Mouse (Mus musculus) midbrain, embryonic 15.5 days (tissue): ENCODE measurements around the gene Nrf1. TPM values are rescaled to one million over a fixed set of nuclear protein-coding genes. Genes with fewer than 3 reads are reported as not detected.

Experiments
- ATAC-seq: fragments of 200-750 bp; cut with Nextera tagmentation; replicated peaks from 2 replicates; pipeline ENCODE4 v1.8.0; 2017; ENCODE audit warnings: moderate TSS enrichment
- H3K27ac ChIP-seq: fragments of 300-500 bp; sonication (generic); 2 replicates; pipeline ENCODE4 v1.5.1; 2015; ENCODE audit warnings: mild to moderate bottlenecking, inconsistent platforms
- H3K27me3 ChIP-seq: fragments of 300-500 bp; sonication (generic); replicated peaks from 2 replicates; pipeline ENCODE4 v1.6.1; 2015; ENCODE audit warnings: inconsistent platforms
- H3K36me3 ChIP-seq: fragments of 300-500 bp; sonication (generic); replicated peaks from 2 replicates; pipeline ENCODE4 v1.6.1; 2015; ENCODE audit warnings: inconsistent platforms
- H3K4me1 ChIP-seq: fragments of 300-500 bp; sonication (generic); 2 replicates; pipeline ENCODE4 v1.6.1; 2015; ENCODE audit warnings: inconsistent platforms
- H3K4me2 ChIP-seq: fragments of 300-500 bp; sonication (generic); 2 replicates; pipeline ENCODE4 v1.6.1; 2015; ENCODE audit warnings: inconsistent platforms, mild to moderate bottlenecking, moderate library complexity
- H3K4me3 ChIP-seq: fragments of 300-500 bp; sonication (generic); 2 replicates; pipeline ENCODE4 v1.5.1; 2015; ENCODE audit warnings: mild to moderate bottlenecking, inconsistent platforms
- H3K9ac ChIP-seq: fragments of 300-500 bp; sonication (generic); 2 replicates; pipeline ENCODE4 v1.6.1; 2015; ENCODE audit warnings: mild to moderate bottlenecking, inconsistent platforms
- H3K9me3 ChIP-seq: fragments of 300-500 bp; sonication (generic); 2 replicates; pipeline ENCODE4 v1.6.1; 2016; ENCODE audit warnings: inconsistent platforms
- WGBS: fragments of 180-500 bp; shearing (Covaris S2); methylation state at CpG from one replicate; pipeline ENCODE4 v1.1.7; 2015; ENCODE audit warnings: mixed read lengths; 5-methylcytosine and 5-hydroxymethylcytosine counted together
- polyA plus RNA-seq: library from polyadenylated mRNA; unstranded; fragments of >200 nt; fragmentation: Nextera tagmentation; extraction: Ambion mirVana; gene quantifications from 2 replicates; pipeline ENCODE4 v1.2.1, GENCODE M21; 2015

The Nrf1 gene
- 40.0 and 41.2 TPM in 2 replicates for polyA plus RNA-seq

GRCm38 (mm10) chr6:30047271-30048162 lies at the start of gene Nrf1:
Nrf1 (plus strand) TSS chr6:30047988.
- H3K4me1 ChIP-seq = peaks cover 26% of the 10 kb centered on the region
- peak within 1 kb of the TSS; percentile 79 for H3K4me2 ChIP-seq
- under 1% methylated on average over 63 of the region's 78 CpGs for WGBS
- H3K4me3 ChIP-seq = peak within 1 kb of the TSS; percentile 88
- H3K36me3 ChIP-seq = 0 out of 2 replicates have a peak, but pooled peaks cover 1% of the 10 kb centered on the region
- ATAC-seq = peak; percentile 97
- H3K9ac ChIP-seq = peak within 1 kb of the TSS; percentile 90
- no peaks in the 10 kb centered on the region for H3K9me3 ChIP-seq
- peak within 1 kb of the TSS; percentile 100 for H3K27ac ChIP-seq
- H3K27me3 ChIP-seq = no peaks in the 10 kb centered on the region

GRCm38 (mm10) chr6:29998140-29998539 lies 49.6 kb upstream of the Nrf1 start:
- Histone ChIP-seq H3K4me2 (no peak overlapping the region), H3K9me3 (no peaks in the 10 kb centered on the region), H3K4me3 (no peak overlapping the region), H3K36me3 (no peaks in the 10 kb centered on the region), H3K27ac (no peak overlapping the region), H3K27me3 (no peaks in the 10 kb centered on the region), H3K4me1 (no peaks in the 10 kb centered on the region), H3K9ac (no peak overlapping the region)
- 85% methylated on average over 9 of the region's 9 CpGs for WGBS
- ATAC-seq = no peak

DNA sequence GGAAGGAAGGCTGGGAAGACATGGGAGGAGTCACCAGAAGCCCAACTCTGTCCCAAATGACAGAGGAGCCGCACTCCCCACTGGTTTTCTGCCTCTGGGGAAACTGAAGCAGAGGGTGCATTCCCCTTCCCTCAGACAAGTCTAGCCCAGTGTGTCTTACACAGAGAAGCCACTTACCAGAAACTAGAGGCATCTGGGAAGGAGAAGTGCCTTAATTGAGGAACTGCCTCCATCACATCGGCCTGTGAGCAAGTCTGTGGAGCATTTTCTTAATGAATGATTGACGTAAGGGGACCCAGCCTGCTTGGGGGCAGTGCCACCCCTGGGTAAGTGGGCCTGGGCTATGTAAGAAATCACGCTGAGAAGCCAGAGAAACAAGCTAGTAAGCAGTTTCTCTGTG lies 49.0 kb upstream of the Nrf1 start:
- H3K4me2 ChIP-seq = no peak overlapping the region
- H3K9ac ChIP-seq = no peak overlapping the region
- no peak for ATAC-seq
- H3K4me3 ChIP-seq = no peak overlapping the region
- no peaks in the 10 kb centered on the region for H3K27me3 ChIP-seq
- no peaks in the 10 kb centered on the region for H3K9me3 ChIP-seq
- no peak overlapping the region for H3K27ac ChIP-seq
- H3K4me1 ChIP-seq = no peaks in the 10 kb centered on the region
- WGBS = 73% methylated on average over 4 of the region's 4 CpGs
- H3K36me3 ChIP-seq = no peaks in the 10 kb centered on the region

- WGBS = 73% methylated on average over 9 of the region's 9 CpGs
Measured at GRCm38 (mm10) chr6:30002628-30003027, 45.2 kb upstream of the Nrf1 start.

DNA sequence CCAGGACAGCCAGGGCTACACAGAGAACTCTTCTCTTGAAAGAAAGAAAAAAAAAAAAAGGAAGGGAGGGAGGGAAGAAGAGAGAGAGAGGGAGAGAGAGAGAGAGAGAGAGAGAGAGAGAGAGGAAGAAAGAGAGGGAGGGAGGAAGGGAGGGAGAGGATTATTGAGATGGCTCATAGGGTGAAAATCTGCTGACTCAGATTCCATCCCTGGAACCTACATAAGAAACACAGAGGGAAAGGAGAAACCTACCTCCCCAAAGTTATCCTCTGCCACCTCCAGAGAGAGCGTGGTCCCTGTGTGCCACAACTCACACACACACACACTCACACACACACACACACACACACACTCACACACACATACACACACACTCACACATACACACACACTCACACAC lies 41.9 kb upstream of the Nrf1 start:
- ATAC-seq = no peak
- Histone ChIP-seq H3K9ac (no peak overlapping the region), H3K27me3 (no peaks in the 10 kb centered on the region), H3K27ac (no peak overlapping the region), H3K9me3 (no peaks in the 10 kb centered on the region), H3K4me2 (no peak overlapping the region), H3K36me3 (no peaks in the 10 kb centered on the region), H3K4me3 (no peak overlapping the region), H3K4me1 (no peaks in the 10 kb centered on the region)
- 100% methylated on average over 1 of the region's 1 CpGs for WGBS

More at GRCm38 (mm10) chr6:30002628-30003027, 45.2 kb upstream of the Nrf1 start:
- Histone ChIP-seq H3K4me2 (no peak overlapping the region), H3K9ac (no peak overlapping the region), H3K4me1 (no peaks in the 10 kb centered on the region), H3K9me3 (no peaks in the 10 kb centered on the region), H3K27ac (no peak overlapping the region), H3K36me3 (no peaks in the 10 kb centered on the region), H3K27me3 (no peaks in the 10 kb centered on the region), H3K4me3 (no peak overlapping the region)
- no peak for ATAC-seq

DNA sequence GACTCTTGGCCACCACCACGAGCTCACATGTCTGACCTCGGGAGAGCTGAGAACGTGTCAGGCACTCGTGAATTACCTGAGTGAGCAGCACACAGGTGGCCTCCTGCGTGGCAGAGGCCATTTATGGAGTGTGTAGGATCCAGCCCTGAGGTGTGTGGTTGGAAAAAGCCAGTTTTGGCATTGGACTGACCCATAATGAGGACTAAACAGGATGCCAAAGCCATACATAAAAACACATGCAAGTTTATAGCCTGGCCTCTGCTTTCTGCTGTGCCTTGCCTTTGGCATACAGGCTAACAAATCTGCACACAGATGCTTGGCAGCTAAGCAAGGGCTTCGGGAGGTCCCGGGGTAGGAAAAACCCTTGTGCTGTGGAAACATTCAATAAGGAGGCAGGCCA lies 38.6 kb upstream of the Nrf1 start:
- H3K27me3 ChIP-seq = no peaks in the 10 kb centered on the region
- no peaks in the 10 kb centered on the region for H3K4me1 ChIP-seq
- H3K4me2 ChIP-seq = no peak overlapping the region
- H3K9me3 ChIP-seq = no peaks in the 10 kb centered on the region
- no peaks in the 10 kb centered on the region for H3K36me3 ChIP-seq
- no peak overlapping the region for H3K9ac ChIP-seq
- ATAC-seq = no peak
- H3K27ac ChIP-seq = no peak overlapping the region
- no peak overlapping the region for H3K4me3 ChIP-seq
- 84% methylated on average over 7 of the region's 7 CpGs for WGBS

- no peak overlapping the region for H3K4me3 ChIP-seq
- no peak overlapping the region for H3K27ac ChIP-seq
- H3K9ac ChIP-seq = no peak overlapping the region
- no peaks in the 10 kb centered on the region for H3K4me1 ChIP-seq
- H3K9me3 ChIP-seq = no peaks in the 10 kb centered on the region
- H3K27me3 ChIP-seq = no peaks in the 10 kb centered on the region
- no peak for ATAC-seq
- no peak overlapping the region for H3K4me2 ChIP-seq
- WGBS = 70% methylated on average over 2 of the region's 2 CpGs
- H3K36me3 ChIP-seq = no peaks in the 10 kb centered on the region
Measured at GRCm38 (mm10) chr6:30013520-30013919, 34.3 kb upstream of the Nrf1 start.

GRCm38 (mm10) chr6:30014187-30014864 lies 33.5 kb upstream of the Nrf1 start:
- no peaks in the 10 kb centered on the region for H3K9me3 ChIP-seq
- WGBS = 80% methylated on average over 5 of the region's 5 CpGs
- H3K4me1 ChIP-seq = no peaks in the 10 kb centered on the region
- no peaks in the 10 kb centered on the region for H3K36me3 ChIP-seq
- H3K4me3 ChIP-seq = no peak overlapping the region
- no peak overlapping the region for H3K27ac ChIP-seq
- no peaks in the 10 kb centered on the region for H3K27me3 ChIP-seq
- H3K9ac ChIP-seq = no peak overlapping the region
- H3K4me2 ChIP-seq = no peak overlapping the region
- no peak for ATAC-seq

DNA sequence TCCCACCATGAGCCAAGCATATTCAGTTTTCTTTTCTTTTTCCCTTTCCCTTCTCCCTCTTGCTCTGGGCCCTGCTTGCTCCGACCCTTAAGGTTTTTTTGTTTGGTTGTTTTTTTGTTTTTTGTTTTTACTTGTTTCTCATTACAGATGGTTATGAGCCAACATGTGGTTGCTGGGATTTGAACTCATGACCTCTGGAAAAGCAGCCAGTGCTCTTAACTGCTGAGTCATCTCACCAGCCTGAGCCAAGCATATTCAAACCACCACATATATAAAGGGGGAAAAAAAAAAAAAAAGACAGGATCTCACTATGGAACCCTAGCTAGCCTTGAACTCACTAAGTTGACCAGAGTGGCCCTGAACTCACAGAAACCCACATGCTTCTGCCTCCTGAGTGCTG lies 26.5 kb upstream of the Nrf1 start:
- Histone ChIP-seq H3K9me3 (no peaks in the 10 kb centered on the region), H3K27ac (no peak overlapping the region), H3K4me3 (no peak overlapping the region), H3K36me3 (no peaks in the 10 kb centered on the region), H3K27me3 (no peaks in the 10 kb centered on the region), H3K4me1 (no peaks in the 10 kb centered on the region), H3K4me2 (no peak overlapping the region), H3K9ac (no peak overlapping the region)
- no peak for ATAC-seq
- 94% methylated on average over 1 of the region's 1 CpGs for WGBS

DNA sequence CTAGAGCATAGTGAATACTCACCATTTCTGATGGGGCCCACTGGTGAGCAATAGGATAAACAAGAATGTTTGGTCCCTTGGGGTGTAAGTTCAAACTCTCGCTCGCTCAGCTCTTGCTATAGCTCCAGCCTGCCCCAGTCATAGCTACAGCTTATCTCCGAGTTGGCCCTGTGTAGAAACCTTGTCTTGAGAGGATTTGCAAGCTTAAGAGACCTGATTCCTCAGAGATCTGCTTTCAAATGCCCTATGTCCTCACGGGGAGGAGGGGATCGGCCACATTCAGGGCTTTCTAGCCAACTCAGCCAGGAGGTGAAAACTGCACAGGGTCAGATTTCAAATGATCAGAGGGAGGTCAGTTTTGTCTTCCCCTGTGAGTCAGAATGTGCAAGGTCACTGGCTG lies 26.1 kb upstream of the Nrf1 start:
- Histone ChIP-seq H3K4me2 (no peak overlapping the region), H3K36me3 (no peaks in the 10 kb centered on the region), H3K4me1 (no peaks in the 10 kb centered on the region), H3K9me3 (no peaks in the 10 kb centered on the region), H3K4me3 (no peak overlapping the region), H3K27ac (no peak overlapping the region), H3K9ac (no peak overlapping the region), H3K27me3 (no peaks in the 10 kb centered on the region)
- WGBS = 57% methylated on average over 5 of the region's 5 CpGs
- ATAC-seq = no peak

- Histone ChIP-seq H3K27me3 (no peaks in the 10 kb centered on the region), H3K9me3 (no peaks in the 10 kb centered on the region), H3K36me3 (no peaks in the 10 kb centered on the region), H3K4me2 (no peak overlapping the region), H3K4me1 (no peaks in the 10 kb centered on the region), H3K9ac (no peak overlapping the region), H3K4me3 (no peak overlapping the region), H3K27ac (no peak overlapping the region)
- no peak for ATAC-seq
- 64% methylated on average over 10 of the region's 10 CpGs for WGBS
Measured at GRCm38 (mm10) chr6:30026799-30027198, 21.0 kb upstream of the Nrf1 start.

- no peaks in the 10 kb centered on the region for H3K9me3 ChIP-seq
Measured at GRCm38 (mm10) chr6:30028358-30028757, 19.4 kb upstream of the Nrf1 start.

More at GRCm38 (mm10) chr6:30028358-30028757, 19.4 kb upstream of the Nrf1 start:
- Histone ChIP-seq H3K4me3 (no peak overlapping the region), H3K9ac (no peak overlapping the region), H3K27ac (no peak overlapping the region), H3K36me3 (no peaks in the 10 kb centered on the region), H3K4me1 (no peaks in the 10 kb centered on the region), H3K27me3 (no peaks in the 10 kb centered on the region), H3K4me2 (no peak overlapping the region)
- WGBS = 78% methylated on average over 4 of the region's 4 CpGs
- ATAC-seq = no peak
